Mouse (Mus musculus) liver, embryonic 14.5 days (tissue): ENCODE results near the gene Mzf1. TPM values are rescaled to one million over a fixed set of nuclear protein-coding genes. Genes with fewer than 3 reads are reported as not detected.

ENCODE experiments used
- ATAC-seq: fragments of 200-750 bp; cut with Nextera tagmentation; 2 replicates; pipeline ENCODE4 v1.8.0; 2017; ENCODE audit warnings: moderate number of reproducible peaks, mild to moderate bottlenecking, moderate library complexity; ENCODE audit not compliant: insufficient read depth
- DNase-seq, 3 experiments: peaks; one replicate each; pipeline ENCODE4 v3.0.0-alpha.2; 2012 to 2013; ENCODE audit warnings: low read depth in 3 of 3, low spot score in 3 of 3
- H3K27ac ChIP-seq: fragments of 300-500 bp; sonication (generic); 2 replicates; pipeline ENCODE4 v1.5.1; 2014; ENCODE audit warnings: moderate library complexity, mild to moderate bottlenecking, control low read depth, inconsistent platforms
- H3K27me3 ChIP-seq: fragments of 300-500 bp; sonication (generic); 2 replicates; pipeline ENCODE4 v1.6.1; 2014; ENCODE audit warnings: mild to moderate bottlenecking, low read length, moderate library complexity; ENCODE audit not compliant: control insufficient read depth, insufficient read depth
- H3K36me3 ChIP-seq: fragments of 300-500 bp; sonication (generic); replicated peaks from 2 replicates; pipeline ENCODE4 v1.6.1; 2014; ENCODE audit warnings: low read depth; ENCODE audit not compliant: control insufficient read depth, insufficient read depth
- H3K4me1 ChIP-seq, 2 experiments: fragments of 200-500 bp in 1 of 2; fragments of 300-500 bp in 1 of 2; sonication (generic) in 1 of 2; replicated peaks; 2 replicates each; pipeline ENCODE4 v1.6.1; 2012 to 2014; ENCODE audit warnings: antibody characterized with exemption in 1 of 2, inconsistent platforms in 1 of 2, low read length in 1 of 2; ENCODE audit not compliant: control insufficient read depth in 2 of 2, insufficient read depth in 2 of 2
- H3K4me2 ChIP-seq: fragments of 300-500 bp; sonication (generic); 2 replicates; pipeline ENCODE4 v1.6.1; 2014; ENCODE audit warnings: low read depth, mild to moderate bottlenecking, control low read depth, moderate library complexity
- H3K4me3 ChIP-seq, 2 experiments: fragments of 200-500 bp in 1 of 2; fragments of 300-500 bp in 1 of 2; sonication (generic) in 1 of 2; 2 replicates each; pipeline ENCODE4 v1.5.1; 2012 to 2014; ENCODE audit warnings: low read depth in 2 of 2, low read length in 2 of 2, mild to moderate bottlenecking in 2 of 2, control low read depth in 1 of 2, inconsistent platforms in 1 of 2, moderate library complexity in 1 of 2; ENCODE audit not compliant: insufficient read depth in 1 of 2
- H3K9ac ChIP-seq: fragments of 300-500 bp; sonication (generic); replicated peaks from 2 replicates; pipeline ENCODE4 v1.6.1; 2014; ENCODE audit warnings: mild to moderate bottlenecking, control low read depth, moderate library complexity
- H3K9me3 ChIP-seq: fragments of 300-500 bp; sonication (generic); 2 replicates; pipeline ENCODE4 v1.6.1; 2016; ENCODE audit warnings: low read length, mixed read lengths; ENCODE audit not compliant: control insufficient read depth
- CTCF ChIP-seq: IDR thresholded peaks from 2 replicates; pipeline ENCODE4 v1.5.1; 2016; ENCODE audit warnings: antibody characterized with exemption, low read depth, control low read depth
- EP300 ChIP-seq: IDR thresholded peaks from 2 replicates; pipeline ENCODE4 v1.6.1; 2016; ENCODE audit warnings: antibody characterized with exemption, low read depth
- WGBS: fragments of 180-500 bp; shearing (Covaris S2); extraction: QIAGEN DNeasy Blood & Tissue Kit; methylation state at CpG from one replicate; pipeline ENCODE4 v1.1.7; 2014; ENCODE audit not compliant: insufficient replicate concordance; 5-methylcytosine and 5-hydroxymethylcytosine counted together
- polyA plus RNA-seq, 2 experiments: library from polyadenylated mRNA; depleted of rRNA in 1 of 2; stranded (reverse) in 1 of 2; unstranded in 1 of 2; fragments of >200 nt; fragmentation: Nextera tagmentation in 1 of 2; extraction: Ambion mirVana in 1 of 2; gene quantifications; 2 replicates each; pipeline versions ENCODE4 v1.2.1 to v1.2.3; 2012 to 2014

Gene Mzf1
- polyA plus RNA-seq, 2 experiments = 0.14 to 0.54 TPM

GRCm38 (mm10) chr7:13056913-13057700, 2.5 kb upstream of the Mzf1 start:
- no peak overlapping the region for H3K9ac ChIP-seq
- H3K27ac ChIP-seq = no peak overlapping the region
- 52% methylated on average over 8 of the region's 8 CpGs for WGBS
- peaks cover 2 to 10% of the 10 kb centered on the region in 2 experiments; a peak in 3 of 4 replicates for H3K4me1 ChIP-seq
- no peaks in the 10 kb centered on the region for H3K27me3 ChIP-seq
- no peak for ATAC-seq
- no peaks in the 10 kb centered on the region for H3K36me3 ChIP-seq
- H3K4me2 ChIP-seq = no peak overlapping the region
- H3K9me3 ChIP-seq = no peaks in the 10 kb centered on the region
- TF ChIP-seq EP300 = no peak
- peak; percentile 43 for TF ChIP-seq CTCF
- no peak for DNase-seq
- no peak overlapping the region for H3K4me3 ChIP-seq

- H3K4me1 ChIP-seq = peaks cover 2 to 10% of the 10 kb centered on the region in 2 experiments; a peak in 3 of 4 replicates
- no peaks in the 10 kb centered on the region for H3K36me3 ChIP-seq
- peak overlapping the region; percentile 74 for H3K4me2 ChIP-seq
- H3K9me3 ChIP-seq = no peaks in the 10 kb centered on the region
- peak overlapping the region; percentile 74 for H3K9ac ChIP-seq
- TF ChIP-seq CTCF = no peak
- no peak for TF ChIP-seq EP300
- peak overlapping the region; percentile 72 to 93 for H3K4me3 ChIP-seq
- H3K27me3 ChIP-seq = no peaks in the 10 kb centered on the region
- DNase-seq (no peak), ATAC-seq (no peak)
- H3K27ac ChIP-seq = no peak overlapping the region
- 10% methylated on average over 15 of the region's 15 CpGs for WGBS
Measured at GRCm38 (mm10) chr7:13053961-13054286, 640 bp downstream of the Mzf1 start.

GRCm38 (mm10) chr7:13053501-13053900, 1.1 kb downstream of the Mzf1 start:
- ATAC-seq (no peak), DNase-seq (no peak)
- Histone ChIP-seq H3K4me1 (peaks cover 2 to 10% of the 10 kb centered on the region in 2 experiments; a peak in 3 of 4 replicates), H3K4me2 (peak overlapping the region; percentile 74), H3K9ac (peak overlapping the region; percentile 74; the same call in 1 of the 2 replicates), H3K36me3 (no peaks in the 10 kb centered on the region), H3K27me3 (no peaks in the 10 kb centered on the region), H3K9me3 (no peaks in the 10 kb centered on the region), H3K4me3 (peak overlapping the region in 1 of 2 experiments; percentile 72; a peak in 1 of 4 replicates), H3K27ac (no peak overlapping the region)
- 83% methylated on average over 2 of the region's 2 CpGs for WGBS
- TF ChIP-seq CTCF (0 out of 2 replicates have a peak, but pooled peaks have one; percentile 1), EP300 (no peak)

GRCm38 (mm10) chr7:13053001-13053400, 1.6 kb downstream of the Mzf1 start:
- Histone ChIP-seq H3K4me2 (no peak overlapping the region), H3K4me1 (peaks cover 2 to 10% of the 10 kb centered on the region in 2 experiments; a peak in 3 of 4 replicates), H3K27me3 (no peaks in the 10 kb centered on the region), H3K9ac (no peak overlapping the region), H3K9me3 (no peaks in the 10 kb centered on the region), H3K27ac (no peak overlapping the region), H3K36me3 (no peaks in the 10 kb centered on the region), H3K4me3 (no peak overlapping the region)
- DNase-seq = no peak
- no peak for TF ChIP-seq CTCF
- 73% methylated on average over 13 of the region's 13 CpGs for WGBS
- no peak for ATAC-seq

- Histone ChIP-seq H3K4me2 (no peak overlapping the region), H3K4me3 (no peak overlapping the region), H3K9me3 (no peaks in the 10 kb centered on the region), H3K9ac (no peak overlapping the region), H3K27ac (no peak overlapping the region), H3K36me3 (no peaks in the 10 kb centered on the region), H3K4me1 (no peaks in the 10 kb centered on the region), H3K27me3 (peaks cover 31% of the 10 kb centered on the region)
- TF ChIP-seq EP300 = no peak
- peak; percentile 81 for TF ChIP-seq CTCF
- ATAC-seq (peak; percentile 49), DNase-seq (peak in 2 of 3 experiments; percentile 48 to 62)
- WGBS = 3% methylated on average over 2 of the region's 2 CpGs
Measured at GRCm38 (mm10) chr7:13046084-13046483, 8.5 kb downstream of the Mzf1 start.
